Mouse (Mus musculus) embryonic facial prominence, embryonic 12.5 days (tissue): ENCODE measurements at regions not wholly inside any gene's neighbourhood (a gene's known extent, or its start where the extent isn't known, plus 50 kb on each side); places are given as distances from the start of the nearest gene placed in this dataset.

Source experiments
- ATAC-seq: fragments of 200-750 bp; cut with Nextera tagmentation; 2 replicates; pipeline ENCODE4 v1.8.0; 2017; ENCODE audit not compliant: insufficient number of reproducible peaks, insufficient read depth, low FRiP score, low TSS enrichment
- H3K27ac ChIP-seq: fragments of 300-500 bp; sonication (generic); 2 replicates; pipeline ENCODE4 v1.5.1; 2016; ENCODE audit warnings: mild to moderate bottlenecking
- H3K27me3 ChIP-seq: fragments of 300-500 bp; sonication (generic); 2 replicates; pipeline ENCODE4 v1.6.1; 2016; ENCODE audit warnings: mild to moderate bottlenecking, moderate library complexity
- H3K36me3 ChIP-seq: fragments of 300-500 bp; sonication (generic); 2 replicates; pipeline ENCODE4 v1.6.1; 2016; ENCODE audit warnings: mild to moderate bottlenecking
- H3K4me1 ChIP-seq: fragments of 300-500 bp; sonication (generic); 2 replicates; pipeline ENCODE4 v1.6.1; 2016
- H3K4me2 ChIP-seq: fragments of 300-500 bp; sonication (generic); replicated peaks from 2 replicates; pipeline ENCODE4 v1.6.1; 2016; ENCODE audit warnings: mild to moderate bottlenecking, moderate library complexity
- H3K4me3 ChIP-seq: fragments of 300-500 bp; sonication (generic); 2 replicates; pipeline ENCODE4 v1.5.1; 2016; ENCODE audit warnings: mild to moderate bottlenecking
- H3K9ac ChIP-seq: fragments of 300-500 bp; sonication (generic); 2 replicates; pipeline ENCODE4 v1.6.1; 2016; ENCODE audit warnings: mild to moderate bottlenecking, moderate library complexity
- H3K9me3 ChIP-seq: fragments of 300-500 bp; sonication (generic); 2 replicates; pipeline ENCODE4 v1.6.1; 2016; ENCODE audit warnings: mild to moderate bottlenecking, moderate library complexity
- WGBS: fragments of 180-500 bp; shearing (Covaris S2); methylation state at CpG from one replicate; pipeline ENCODE4 v1.1.7; 2016; 5-methylcytosine and 5-hydroxymethylcytosine counted together

DNA sequence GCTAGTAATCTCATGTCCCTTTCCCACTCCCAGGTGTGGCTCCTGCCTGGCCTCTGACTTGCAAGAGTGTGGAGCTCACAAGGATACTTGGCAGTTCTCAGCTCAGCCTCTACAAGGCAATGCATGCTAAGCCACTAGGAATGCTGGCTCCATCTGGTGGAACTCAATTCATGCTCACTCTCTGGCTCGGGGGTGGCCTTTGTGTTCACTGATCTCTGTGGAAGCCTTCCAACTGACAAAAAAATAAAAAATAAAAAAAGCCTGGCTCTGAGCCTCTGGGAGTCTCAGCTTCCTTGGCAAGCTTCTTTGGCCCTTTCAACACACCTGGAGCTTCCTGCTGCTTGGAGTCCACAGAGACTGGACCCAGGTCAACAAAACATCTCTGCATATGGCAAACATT is 571.8 kb upstream of the Gm19410 start:
- Histone ChIP-seq H3K9me3 (no peaks in the 10 kb centered on the region), H3K27ac (peak overlapping the region; percentile 57), H3K4me3 (no peak overlapping the region), H3K36me3 (no peaks in the 10 kb centered on the region), H3K9ac (no peak overlapping the region), H3K4me1 (peaks cover 16% of the 10 kb centered on the region; the same call in 1 of the 2 replicates), H3K4me2 (no peak overlapping the region), H3K27me3 (no peaks in the 10 kb centered on the region)
- 46% methylated on average over 1 of the region's 1 CpGs for WGBS
- peak; percentile 68; the same call in 1 of the 2 replicates for ATAC-seq

DNA sequence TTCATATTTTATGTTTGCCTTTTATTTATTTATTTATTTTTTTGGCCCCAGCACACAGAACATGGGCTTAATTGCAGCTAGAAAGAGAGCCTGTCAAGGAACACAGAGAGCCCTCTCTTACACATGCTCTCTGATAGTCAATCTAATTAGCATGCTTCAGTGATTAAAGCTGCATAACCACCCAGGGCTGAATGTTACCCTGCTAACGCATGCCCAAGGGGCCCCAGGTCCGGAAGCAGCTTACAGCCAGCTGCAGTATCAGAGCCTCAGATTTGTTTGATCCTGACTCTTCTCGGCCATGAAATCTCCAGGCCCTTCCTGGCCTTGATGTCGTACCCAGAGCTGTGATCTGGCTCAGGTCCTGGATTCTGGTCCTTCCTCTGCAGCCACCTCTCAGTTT is 569.4 kb upstream of the Gm19410 start:
- Histone ChIP-seq H3K9me3 (no peaks in the 10 kb centered on the region), H3K4me3 (no peak overlapping the region), H3K4me1 (peaks cover 16% of the 10 kb centered on the region; the same call in 1 of the 2 replicates), H3K36me3 (no peaks in the 10 kb centered on the region), H3K27ac (no peak overlapping the region), H3K4me2 (no peak overlapping the region), H3K9ac (no peak overlapping the region), H3K27me3 (no peaks in the 10 kb centered on the region)
- ATAC-seq, result no peak
- 15% methylated on average over 4 of the region's 4 CpGs for WGBS

DNA sequence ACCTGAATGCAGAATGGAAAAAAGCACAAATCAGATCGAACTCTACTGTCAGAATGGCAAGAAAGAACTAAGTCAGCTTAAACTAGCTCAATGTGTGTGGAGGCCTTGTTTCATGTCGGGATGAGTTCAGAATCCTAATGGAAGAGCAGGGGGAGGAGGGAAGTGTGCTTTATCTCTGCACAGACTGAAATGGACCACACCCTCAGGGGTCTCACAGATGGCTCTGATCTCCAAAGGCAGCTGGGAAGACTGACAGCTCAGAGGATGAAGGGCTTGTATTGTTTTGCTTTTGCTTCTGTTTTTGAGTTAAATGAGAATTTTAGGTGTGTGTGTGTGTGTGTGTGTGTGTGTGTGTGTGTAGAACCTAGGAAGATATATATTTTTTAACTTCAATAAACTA is 566.8 kb upstream of the Gm19410 start:
- Histone ChIP-seq H3K27ac (no peak overlapping the region), H3K4me1 (peaks cover 16% of the 10 kb centered on the region; the same call in 1 of the 2 replicates), H3K27me3 (no peaks in the 10 kb centered on the region), H3K9ac (no peak overlapping the region), H3K9me3 (no peaks in the 10 kb centered on the region), H3K4me3 (no peak overlapping the region), H3K36me3 (no peaks in the 10 kb centered on the region), H3K4me2 (no peak overlapping the region)
- ATAC-seq, result no peak
- WGBS, result 34% methylated on average over 2 of the region's 2 CpGs

DNA sequence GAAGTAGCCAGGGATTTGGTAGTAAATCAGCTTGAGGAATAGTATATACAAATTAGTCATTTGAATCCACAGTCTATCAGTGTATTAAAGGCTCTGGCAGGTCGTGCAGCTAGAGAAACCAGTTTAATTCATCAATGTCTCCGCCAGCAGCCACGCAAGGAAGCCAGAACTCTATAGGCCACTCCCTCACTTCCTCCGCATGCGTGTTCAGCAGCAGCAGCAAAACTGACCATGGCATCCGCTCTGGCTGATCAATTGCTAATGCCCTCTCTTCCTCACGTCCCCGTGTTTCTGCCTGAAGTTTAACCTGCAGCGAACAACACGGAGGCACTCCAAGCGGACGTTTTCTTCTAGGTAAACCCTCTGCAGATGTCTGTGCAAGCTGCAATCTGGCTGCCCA is 564.2 kb upstream of the Gm19410 start:
- Histone ChIP-seq H3K27me3 (no peaks in the 10 kb centered on the region), H3K4me2 (no peak overlapping the region), H3K36me3 (no peaks in the 10 kb centered on the region), H3K4me3 (no peak overlapping the region), H3K4me1 (peaks cover 16% of the 10 kb centered on the region; the same call in 1 of the 2 replicates), H3K9me3 (no peaks in the 10 kb centered on the region), H3K27ac (no peak overlapping the region), H3K9ac (no peak overlapping the region)
- no peak for ATAC-seq
- WGBS, result 60% methylated on average over 12 of the region's 12 CpGs

DNA sequence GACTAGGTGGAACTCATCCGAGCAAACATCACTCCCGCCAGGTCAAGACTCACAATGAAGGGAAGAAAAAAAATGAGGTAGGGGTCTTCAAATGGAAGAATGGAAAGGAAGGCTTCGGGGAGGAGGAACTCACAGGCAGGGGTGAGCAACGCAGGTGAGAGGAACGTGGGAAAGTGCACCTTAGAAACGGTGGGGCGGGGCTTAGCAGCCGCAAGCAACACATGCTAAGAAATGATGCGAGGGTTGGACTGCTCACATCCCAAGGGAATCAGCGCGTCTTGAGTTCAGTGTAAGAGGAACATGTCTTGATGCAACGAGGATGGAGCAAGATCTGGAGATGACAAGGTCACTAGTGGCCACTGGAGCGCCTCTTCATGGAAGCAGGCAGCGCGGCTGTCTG is 560.6 kb upstream of the Gm19410 start:
- WGBS, result 74% methylated on average over 15 of the region's 15 CpGs
- ATAC-seq, result no peak

DNA sequence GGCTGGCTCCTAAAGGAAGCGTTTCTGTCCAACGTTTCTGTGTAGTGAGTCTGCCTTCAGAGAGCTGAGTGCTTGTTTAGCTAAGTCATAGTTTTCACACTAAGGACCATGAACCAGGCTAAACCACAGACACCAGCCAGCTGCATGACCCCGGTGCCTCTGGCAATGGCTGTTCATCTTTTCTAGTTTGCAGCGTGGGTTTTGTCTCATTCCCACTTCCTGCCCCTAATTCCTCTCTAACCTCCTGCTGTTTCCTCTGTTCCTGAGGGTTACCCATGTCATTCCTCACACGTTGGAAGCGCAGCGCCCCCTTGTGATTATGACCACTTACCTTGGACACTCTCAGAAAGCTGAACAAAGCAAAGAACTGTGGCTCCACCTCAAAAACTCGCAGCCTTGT is 560.1 kb upstream of the Gm19410 start:
- no peak overlapping the region for H3K4me3 ChIP-seq
- H3K9ac ChIP-seq, result no peak overlapping the region
- H3K4me2 ChIP-seq, result peak overlapping the region; percentile 23
- ATAC-seq, result no peak
- WGBS, result 9% methylated on average over 8 of the region's 8 CpGs
- peaks cover 8% of the 10 kb centered on the region; the same call in 1 of the 2 replicates for H3K4me1 ChIP-seq
- no peaks in the 10 kb centered on the region for H3K27me3 ChIP-seq
- H3K9me3 ChIP-seq, result no peaks in the 10 kb centered on the region
- H3K27ac ChIP-seq, result no peak overlapping the region
- no peaks in the 10 kb centered on the region for H3K36me3 ChIP-seq

More for the DNA sequence above, 560.6 kb upstream of the Gm19410 start:
- Histone ChIP-seq H3K36me3 (no peaks in the 10 kb centered on the region), H3K27ac (no peak overlapping the region), H3K4me1 (peaks cover 8% of the 10 kb centered on the region; the same call in 1 of the 2 replicates), H3K4me2 (peak overlapping the region; percentile 21), H3K27me3 (no peaks in the 10 kb centered on the region), H3K4me3 (no peak overlapping the region), H3K9me3 (no peaks in the 10 kb centered on the region), H3K9ac (no peak overlapping the region)

DNA sequence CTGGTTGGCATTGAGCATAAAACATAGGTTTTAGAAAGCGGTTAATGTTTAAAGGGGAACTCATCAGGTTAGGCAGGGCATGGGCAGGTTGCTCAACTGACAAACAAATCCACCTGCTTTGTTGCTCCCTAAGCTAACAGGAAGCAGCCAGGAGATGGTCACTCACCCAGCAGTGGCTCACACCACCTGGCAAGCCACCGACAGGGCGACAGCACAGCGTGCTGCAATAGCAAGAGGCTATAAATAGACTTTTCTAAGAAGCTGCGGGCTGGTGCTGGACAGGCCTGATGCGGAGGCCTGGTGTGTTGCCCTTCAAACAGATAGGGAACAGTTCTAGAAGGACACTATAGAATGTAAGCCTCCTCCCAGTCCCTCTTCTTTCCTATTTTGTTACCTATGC is 559.3 kb upstream of the Gm19410 start:
- no peaks in the 10 kb centered on the region for H3K9me3 ChIP-seq
- no peak overlapping the region for H3K9ac ChIP-seq
- no peaks in the 10 kb centered on the region for H3K27me3 ChIP-seq
- no peak overlapping the region for H3K27ac ChIP-seq
- no peak overlapping the region for H3K4me2 ChIP-seq
- H3K4me3 ChIP-seq, result no peak overlapping the region
- H3K4me1 ChIP-seq, result peaks cover 8% of the 10 kb centered on the region; the same call in 1 of the 2 replicates
- ATAC-seq, result no peak
- no peaks in the 10 kb centered on the region for H3K36me3 ChIP-seq
- WGBS, result 62% methylated on average over 6 of the region's 6 CpGs

DNA sequence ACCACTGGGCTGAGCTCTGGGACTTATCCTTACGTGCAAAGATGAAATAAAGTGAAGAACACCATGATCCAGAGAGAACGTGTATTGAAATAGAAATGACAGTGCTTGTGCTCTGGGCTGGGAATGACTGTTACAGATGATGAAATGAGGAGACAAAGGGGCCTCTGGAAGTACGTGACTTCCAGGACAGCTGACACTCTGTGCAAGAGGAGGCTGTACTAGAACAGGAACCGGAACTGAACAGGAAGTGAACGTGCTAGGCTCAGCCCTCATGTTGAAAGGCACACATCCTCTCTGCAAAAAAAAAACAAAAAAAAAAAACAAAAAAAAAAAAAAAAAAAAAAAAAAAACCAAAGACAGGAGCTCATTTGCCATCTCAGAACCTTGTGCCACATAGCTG is 557.2 kb upstream of the Gm19410 start:
- no peak overlapping the region for H3K27ac ChIP-seq
- H3K27me3 ChIP-seq, result no peaks in the 10 kb centered on the region
- 78% methylated on average over 5 of the region's 5 CpGs for whole genome bisulfite sequencing
- peaks cover 19% of the 10 kb centered on the region for H3K4me1 ChIP-seq
- no peak overlapping the region for H3K4me2 ChIP-seq
- no peak for ATAC-seq
- H3K4me3 ChIP-seq, result no peak overlapping the region
- H3K9me3 ChIP-seq, result no peaks in the 10 kb centered on the region
- no peaks in the 10 kb centered on the region for H3K36me3 ChIP-seq
- no peak overlapping the region for H3K9ac ChIP-seq

DNA sequence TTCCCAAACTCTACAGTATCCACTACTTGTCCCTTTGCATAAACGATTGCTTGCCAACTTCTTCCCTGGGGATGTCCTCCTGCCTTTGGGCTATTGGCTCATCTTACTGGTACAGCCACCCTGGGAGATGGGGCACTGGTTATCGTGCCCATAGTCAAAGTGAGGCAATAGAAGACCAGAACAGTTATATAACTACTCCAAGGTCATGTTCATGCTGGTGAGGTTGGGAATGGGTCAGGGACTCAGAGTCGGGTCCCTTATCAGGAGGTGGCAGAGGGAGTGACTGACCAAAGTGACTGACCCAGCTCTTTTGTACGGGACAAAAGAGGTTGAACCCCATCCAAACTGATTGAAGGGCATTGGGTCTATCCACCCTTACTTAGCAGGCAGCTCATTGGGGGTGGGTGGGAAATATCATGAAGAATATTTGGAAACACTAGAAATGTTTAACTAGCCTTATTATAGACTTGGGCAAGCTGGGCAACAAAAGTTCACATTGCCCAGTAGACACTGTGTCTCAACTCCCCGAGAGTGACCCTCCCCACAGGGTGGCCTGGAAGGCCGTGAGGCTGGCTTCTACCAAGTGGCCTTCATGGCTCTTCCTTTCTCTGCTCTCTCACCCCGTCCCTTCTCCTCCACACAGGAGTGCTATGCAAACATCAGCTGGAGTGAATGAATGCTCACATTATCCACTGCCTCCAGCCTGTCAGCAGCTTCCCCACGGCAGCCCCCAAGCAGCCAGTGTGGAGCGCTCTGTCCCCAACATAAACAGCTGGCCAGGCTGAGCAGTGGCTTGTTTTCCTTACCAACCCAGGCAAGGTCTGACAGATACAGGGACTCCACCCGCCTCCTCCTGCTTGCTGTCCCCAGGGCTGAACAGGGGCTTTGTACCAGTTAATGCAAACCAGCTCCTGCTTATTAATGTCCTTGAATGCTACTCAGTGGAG is 553.8 kb upstream of the Gm19410 start:
- Histone ChIP-seq H3K4me1 (peaks cover 14% of the 10 kb centered on the region), H3K36me3 (no peaks in the 10 kb centered on the region), H3K4me2 (no peak overlapping the region), H3K27ac (peak overlapping the region; percentile 77), H3K9ac (no peak overlapping the region), H3K27me3 (no peaks in the 10 kb centered on the region), H3K4me3 (no peak overlapping the region), H3K9me3 (no peaks in the 10 kb centered on the region)
- ATAC-seq, result peak; percentile 60; the same call in 1 of the 2 replicates
- WGBS, result 43% methylated on average over 10 of the region's 10 CpGs

DNA sequence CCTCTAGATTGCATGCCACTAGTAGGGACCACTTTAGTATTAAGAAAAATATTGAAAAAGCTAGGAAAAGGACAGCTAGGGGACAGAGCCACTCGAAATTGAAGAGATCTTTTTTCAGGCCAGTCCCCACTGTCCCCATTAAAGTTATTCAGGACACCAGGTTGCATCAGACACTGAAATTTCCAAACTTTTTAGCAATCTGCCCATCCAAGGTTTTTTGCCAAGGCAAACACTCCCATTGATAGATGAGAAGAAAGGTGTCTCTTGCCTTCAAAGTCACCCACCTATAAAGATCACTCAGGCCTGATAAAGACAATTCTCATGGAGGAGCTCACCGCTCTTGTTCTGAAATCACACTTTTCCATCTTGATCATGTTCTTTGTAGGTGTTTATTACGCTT is 552.1 kb upstream of the Gm19410 start:
- Histone ChIP-seq H3K27me3 (no peaks in the 10 kb centered on the region), H3K4me1 (peaks cover 23% of the 10 kb centered on the region), H3K4me2 (no peak overlapping the region), H3K9me3 (no peaks in the 10 kb centered on the region), H3K27ac (no peak overlapping the region), H3K4me3 (no peak overlapping the region), H3K9ac (no peak overlapping the region), H3K36me3 (no peaks in the 10 kb centered on the region)
- ATAC-seq, result no peak
- 90% methylated on average over 3 of the region's 3 CpGs for WGBS

DNA sequence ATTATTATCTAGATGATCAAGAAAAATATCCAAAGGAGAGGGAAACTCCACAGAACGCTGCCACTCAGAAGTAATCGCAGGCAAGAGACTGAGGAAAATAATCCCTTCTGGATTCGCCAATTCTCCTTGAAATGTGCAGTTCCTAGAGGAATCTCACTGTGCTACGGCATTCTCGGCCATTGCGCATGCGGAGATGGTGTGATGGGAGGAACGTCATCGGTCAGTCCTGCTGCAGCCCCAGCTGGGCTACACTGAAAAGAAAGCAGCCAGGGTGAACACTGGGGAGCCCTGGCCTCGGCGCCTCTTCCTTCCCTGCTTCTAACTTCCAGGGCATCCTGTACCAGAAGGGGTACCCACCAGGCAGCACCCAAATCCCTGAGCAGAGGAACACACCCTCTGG is 548.0 kb upstream of the Gm19410 start:
- H3K36me3 ChIP-seq, result no peaks in the 10 kb centered on the region
- peak; percentile 65 for ATAC-seq
- H3K27me3 ChIP-seq, result no peaks in the 10 kb centered on the region
- 50% methylated on average over 11 of the region's 11 CpGs for WGBS
- no peak overlapping the region for H3K4me3 ChIP-seq
- H3K27ac ChIP-seq, result peak overlapping the region; percentile 80
- peaks cover 15% of the 10 kb centered on the region for H3K4me1 ChIP-seq
- H3K4me2 ChIP-seq, result no peak overlapping the region
- H3K9ac ChIP-seq, result no peak overlapping the region
- H3K9me3 ChIP-seq, result no peaks in the 10 kb centered on the region

DNA sequence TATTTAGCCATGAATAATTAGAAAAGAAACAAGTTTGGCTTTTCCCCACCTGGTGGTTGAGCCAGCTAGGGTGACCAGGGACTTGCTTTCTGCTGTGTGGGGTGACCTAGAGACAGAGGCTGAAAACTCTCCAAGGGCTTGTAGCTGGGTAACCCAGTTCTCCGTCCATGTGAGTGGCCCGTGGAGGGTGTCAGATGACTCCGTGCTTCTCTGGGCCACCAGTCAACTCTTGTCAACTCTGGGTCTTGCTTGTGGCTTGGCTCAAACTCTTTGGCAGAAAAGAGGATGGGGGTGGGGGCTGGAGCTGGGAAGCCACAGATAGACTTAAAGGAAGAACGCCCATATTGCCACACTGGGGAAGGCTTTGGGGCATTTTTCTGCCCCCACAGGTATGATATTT is 547.3 kb upstream of the Gm19410 start:
- no peaks in the 10 kb centered on the region for H3K36me3 ChIP-seq
- no peak overlapping the region for H3K9ac ChIP-seq
- WGBS, result 51% methylated on average over 4 of the region's 4 CpGs
- H3K27me3 ChIP-seq, result no peaks in the 10 kb centered on the region
- ATAC-seq, result no peak
- H3K27ac ChIP-seq, result peak overlapping the region; percentile 80
- no peak overlapping the region for H3K4me2 ChIP-seq
- no peaks in the 10 kb centered on the region for H3K9me3 ChIP-seq
- no peak overlapping the region for H3K4me3 ChIP-seq
- H3K4me1 ChIP-seq, result peaks cover 13% of the 10 kb centered on the region
